Mouse (Mus musculus) embryonic facial prominence, embryonic 11.5 days (tissue): ENCODE measurements around the gene Tstd2. TPM values are rescaled to one million over a fixed set of nuclear protein-coding genes. Genes with fewer than 3 reads are reported as not detected.
A peak's percentile ranks its signal among the peaks of the same experiment; 100 is the strongest.

ENCODE experiments used
- ATAC-seq: fragments of 200-750 bp; cut with Nextera tagmentation; replicated peaks from 2 replicates; pipeline ENCODE4 v1.8.0; 2017; ENCODE audit warnings: low read depth; ENCODE audit not compliant: insufficient number of reproducible peaks, low FRiP score, low TSS enrichment
- DNase-seq: peaks from one replicate; pipeline ENCODE4 v3.0.0-alpha.2; 2015; ENCODE audit warnings: low spot score
- H3K27ac ChIP-seq: fragments of 300-500 bp; sonication (generic); replicated peaks from 2 replicates; pipeline ENCODE4 v1.5.1; 2014; ENCODE audit warnings: mild to moderate bottlenecking, low read depth, low read length, control low read depth
- H3K27me3 ChIP-seq: fragments of 300-500 bp; sonication (generic); 2 replicates; pipeline ENCODE4 v1.6.1; 2014; ENCODE audit warnings: mild to moderate bottlenecking, low read length, moderate library complexity, mixed read lengths; ENCODE audit not compliant: control insufficient read depth, insufficient read depth
- H3K36me3 ChIP-seq: fragments of 300-500 bp; sonication (generic); replicated peaks from 2 replicates; pipeline ENCODE4 v1.6.1; 2014; ENCODE audit warnings: low read depth, mild to moderate bottlenecking, low read length, moderate library complexity, mixed read lengths; ENCODE audit not compliant: control insufficient read depth, insufficient read depth
- H3K4me1 ChIP-seq: fragments of 300-500 bp; sonication (generic); 2 replicates; pipeline ENCODE4 v1.6.1; 2014; ENCODE audit warnings: low read length, mixed read lengths; ENCODE audit not compliant: control insufficient read depth, insufficient read depth
- H3K4me2 ChIP-seq: fragments of 300-500 bp; sonication (generic); 2 replicates; pipeline ENCODE4 v1.6.1; 2014; ENCODE audit warnings: low read depth, mild to moderate bottlenecking, control low read depth, low read length, moderate library complexity
- H3K4me3 ChIP-seq: fragments of 300-500 bp; sonication (generic); 2 replicates; pipeline ENCODE4 v1.5.1; 2014; ENCODE audit warnings: low read depth, low read length, control low read depth
- H3K9ac ChIP-seq: fragments of 300-500 bp; sonication (generic); replicated peaks from 2 replicates; pipeline ENCODE4 v1.6.1; 2014; ENCODE audit warnings: mild to moderate bottlenecking, control low read depth, low read length
- H3K9me3 ChIP-seq: fragments of 300-500 bp; sonication (generic); replicated peaks from 2 replicates; pipeline ENCODE4 v1.6.1; 2016; ENCODE audit warnings: mild to moderate bottlenecking, low read length, inconsistent platforms, mixed read lengths; ENCODE audit not compliant: control insufficient read depth
- WGBS: fragments of 180-500 bp; shearing (Covaris S2); extraction: QIAGEN DNeasy Blood & Tissue Kit; methylation state at CpG from one replicate; pipeline ENCODE4 v1.1.7; 2014; 5-methylcytosine and 5-hydroxymethylcytosine counted together
- polyA plus RNA-seq: library from polyadenylated mRNA; unstranded; fragments of >200 nt; fragmentation: Nextera tagmentation; extraction: Ambion mirVana; gene quantifications from 2 replicates; pipeline ENCODE4 v1.2.1, GENCODE M21; 2014

Gene Tstd2
- polyA plus RNA-seq, 1 experiment from 2014 or later, result 36.6 TPM

DNA sequence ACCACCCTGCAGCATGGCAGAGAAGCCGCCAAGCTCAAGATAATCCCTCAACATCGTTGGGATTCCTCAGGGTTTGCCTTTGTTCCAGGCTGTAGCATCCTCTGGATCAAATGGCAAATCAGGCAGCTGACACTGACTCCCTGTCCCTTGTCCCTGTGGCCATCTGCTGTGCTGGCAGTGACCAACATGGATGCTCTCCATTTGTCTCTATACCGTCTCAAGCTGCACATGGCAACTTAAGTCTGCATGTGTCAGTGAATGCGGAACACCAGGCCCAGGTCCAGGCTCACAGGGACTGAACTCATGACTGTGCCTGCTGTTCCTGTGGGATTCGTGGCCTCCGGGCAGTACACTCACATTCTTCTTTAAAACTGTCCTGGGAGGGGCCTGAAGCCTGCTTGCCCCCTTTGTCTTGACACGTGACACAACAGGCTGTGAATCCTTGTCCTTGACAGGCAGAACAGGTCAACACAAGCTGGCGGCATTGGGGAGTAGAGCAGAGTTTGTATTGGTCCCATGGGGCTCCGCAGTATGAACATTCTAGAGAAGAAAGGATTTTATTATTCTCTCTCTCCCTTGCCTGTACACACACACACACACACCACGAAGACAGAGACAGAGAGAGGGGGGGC, 21.8 kb downstream of the Tstd2 start:
- Histone ChIP-seq H3K27ac (no peak overlapping the region), H3K4me2 (no peak overlapping the region), H3K4me3 (no peak overlapping the region), H3K27me3 (no peaks in the 10 kb centered on the region), H3K9ac (no peak overlapping the region), H3K9me3 (no peaks in the 10 kb centered on the region), H3K36me3 (peaks cover 20% of the 10 kb centered on the region), H3K4me1 (no peaks in the 10 kb centered on the region)
- DNase-seq (no peak), ATAC-seq (no peak)
- WGBS, result 84% methylated on average over 10 of the region's 10 CpGs

DNA sequence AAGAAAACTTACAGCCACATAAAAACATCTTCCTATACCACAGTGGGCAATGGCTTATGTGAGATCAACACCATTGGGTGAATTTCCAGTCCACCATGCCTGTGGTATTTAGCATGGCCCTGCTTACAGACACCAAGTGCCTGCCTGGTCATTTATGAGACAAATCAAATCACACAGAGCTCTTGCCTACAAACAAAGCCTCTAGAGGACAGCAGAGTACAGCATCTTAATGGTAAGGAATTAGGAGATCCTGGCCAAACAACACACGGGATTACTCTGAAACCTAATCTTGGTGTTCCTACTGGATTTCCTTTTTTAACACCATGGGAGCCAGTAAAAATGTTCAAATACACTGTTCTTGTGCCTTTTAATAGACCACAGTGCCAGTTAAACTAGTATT, 23.2 kb downstream of the Tstd2 start:
- H3K4me3 ChIP-seq, result no peak overlapping the region
- peaks cover 20% of the 10 kb centered on the region for H3K36me3 ChIP-seq
- H3K4me1 ChIP-seq, result no peaks in the 10 kb centered on the region
- 79% methylated on average over 1 of the region's 1 CpGs for WGBS
- no peaks in the 10 kb centered on the region for H3K9me3 ChIP-seq
- no peak overlapping the region for H3K27ac ChIP-seq
- DNase-seq, result no peak
- no peak overlapping the region for H3K4me2 ChIP-seq
- no peak for ATAC-seq
- H3K9ac ChIP-seq, result no peak overlapping the region
- H3K27me3 ChIP-seq, result no peaks in the 10 kb centered on the region

DNA sequence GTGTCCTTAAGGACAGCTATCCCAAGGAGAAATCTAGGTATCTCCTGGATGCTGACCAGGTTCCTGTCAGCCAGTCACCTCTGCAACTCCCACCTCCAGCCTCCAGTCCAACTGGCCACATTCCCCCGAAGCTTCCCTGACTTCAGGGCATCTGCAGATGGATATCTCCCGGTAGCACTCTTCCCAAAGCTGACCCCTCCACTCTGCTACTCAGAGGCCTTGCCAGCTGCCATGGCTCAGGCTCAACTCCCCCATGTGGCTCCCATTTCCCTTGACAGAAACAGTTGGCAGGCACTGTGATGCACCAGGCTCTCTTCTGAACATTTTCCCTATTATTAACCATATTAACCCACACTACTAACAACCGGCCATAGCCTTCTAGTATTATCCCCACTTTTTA, 27.1 kb downstream of the Tstd2 start:
- peaks cover 2% of the 10 kb centered on the region for H3K36me3 ChIP-seq
- DNase-seq (no peak), ATAC-seq (no peak)
- no peak overlapping the region for H3K4me2 ChIP-seq
- H3K27ac ChIP-seq, result no peak overlapping the region
- no peaks in the 10 kb centered on the region for H3K27me3 ChIP-seq
- H3K4me1 ChIP-seq, result no peaks in the 10 kb centered on the region
- no peak overlapping the region for H3K9ac ChIP-seq
- H3K9me3 ChIP-seq, result no peaks in the 10 kb centered on the region
- no peak overlapping the region for H3K4me3 ChIP-seq
- WGBS, result 66% methylated on average over 3 of the region's 3 CpGs

DNA sequence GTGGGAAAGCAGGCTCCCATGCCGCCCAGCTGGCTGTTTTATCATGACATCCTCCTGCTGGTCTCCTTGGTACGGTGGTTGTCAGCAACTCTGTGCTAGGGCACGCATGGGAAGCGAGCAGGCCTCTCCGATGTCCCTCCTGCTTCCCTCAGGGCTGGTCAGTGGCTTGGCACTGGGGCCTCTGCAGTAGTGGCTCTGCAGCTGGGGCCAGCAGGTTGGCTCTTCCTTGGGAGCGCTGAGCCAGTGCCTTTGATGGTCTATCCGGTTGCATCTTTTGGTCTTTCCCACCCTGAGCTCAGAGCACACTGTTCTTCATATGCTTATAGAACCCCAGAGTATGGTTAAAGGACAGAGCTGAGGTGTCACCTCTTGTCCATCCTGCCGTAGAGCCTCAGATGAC, 28.4 kb downstream of the Tstd2 start:
- Histone ChIP-seq H3K27me3 (no peaks in the 10 kb centered on the region), H3K4me1 (no peaks in the 10 kb centered on the region), H3K27ac (no peak overlapping the region), H3K36me3 (no peaks in the 10 kb centered on the region; the same call in none of the 2 replicates), H3K4me3 (no peak overlapping the region), H3K9me3 (no peaks in the 10 kb centered on the region), H3K4me2 (no peak overlapping the region), H3K9ac (no peak overlapping the region)
- ATAC-seq, result no peak
- 90% methylated on average over 8 of the region's 8 CpGs for WGBS
- no peak for DNase-seq

DNA sequence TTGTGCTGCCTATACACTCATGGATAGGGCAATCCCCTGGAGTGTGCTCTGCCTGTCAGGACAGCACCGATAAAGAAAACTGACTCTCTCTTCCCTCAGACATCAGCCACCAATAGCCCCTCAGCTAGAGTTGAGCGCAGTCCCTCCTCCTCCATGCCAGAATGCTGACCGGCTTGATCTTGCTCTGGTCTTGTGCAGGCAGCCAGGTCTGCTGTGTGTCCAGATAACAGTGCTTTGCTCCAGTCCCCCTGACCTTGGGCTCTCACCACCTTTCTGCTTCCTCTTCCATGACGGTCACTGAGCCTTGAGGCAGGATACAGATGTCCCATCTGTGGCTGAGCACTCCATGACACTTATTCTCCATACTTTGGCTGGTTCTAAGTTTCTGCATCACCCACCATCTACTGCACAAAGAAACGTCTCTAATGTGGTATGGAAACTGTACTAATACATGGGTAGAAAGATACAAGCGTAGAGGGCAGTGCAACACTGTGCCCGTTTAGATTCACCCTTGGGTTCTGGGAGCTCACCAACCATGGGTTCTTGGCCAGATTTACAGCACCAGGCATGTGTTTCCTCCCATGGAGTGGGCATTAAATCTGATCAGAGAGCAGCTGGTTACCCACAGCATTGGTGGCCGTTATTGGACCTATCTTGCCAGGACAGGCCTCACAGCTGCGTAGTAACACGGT, 36.3 kb downstream of the Tstd2 start:
- DNase-seq (no peak), ATAC-seq (no peak)
- Histone ChIP-seq H3K27ac (no peak overlapping the region), H3K4me1 (no peaks in the 10 kb centered on the region; the same call in 1 of the 2 replicates), H3K27me3 (no peaks in the 10 kb centered on the region), H3K9ac (no peak overlapping the region), H3K9me3 (no peaks in the 10 kb centered on the region), H3K4me3 (no peak overlapping the region), H3K4me2 (no peak overlapping the region), H3K36me3 (no peaks in the 10 kb centered on the region)
- WGBS, result 92% methylated on average over 10 of the region's 10 CpGs

DNA sequence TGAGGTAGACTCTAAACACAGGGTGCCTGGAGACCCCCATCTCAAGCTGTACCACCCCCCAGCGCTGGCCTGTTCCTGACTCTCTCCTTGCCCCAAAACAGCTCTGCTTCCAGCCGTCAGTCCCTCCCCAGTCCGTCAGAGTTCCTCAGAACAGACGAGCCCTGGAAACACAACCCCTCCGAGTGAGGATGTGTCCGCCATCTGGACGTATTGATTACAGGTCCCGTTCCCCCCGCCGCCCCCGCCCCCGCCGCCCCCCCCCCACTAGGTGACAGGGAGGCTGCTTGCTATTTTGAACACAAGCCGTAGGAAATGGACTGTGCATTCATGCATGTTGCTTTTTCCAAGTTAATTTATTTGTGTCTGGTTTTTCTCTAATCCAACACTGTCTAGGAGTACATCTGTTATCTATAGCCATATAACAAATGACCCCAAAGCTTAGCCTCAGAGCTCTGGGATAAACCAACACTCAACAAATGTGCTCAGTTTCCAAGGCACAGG, 37.2 kb downstream of the Tstd2 start:
- no peak overlapping the region for H3K9ac ChIP-seq
- ATAC-seq (peak; percentile 54; the same call in 1 of the 2 replicates), DNase-seq (peak; percentile 38)
- 29% methylated on average over 14 of the region's 14 CpGs for WGBS
- no peak overlapping the region for H3K4me3 ChIP-seq
- no peaks in the 10 kb centered on the region for H3K27me3 ChIP-seq
- H3K9me3 ChIP-seq, result no peaks in the 10 kb centered on the region
- H3K4me2 ChIP-seq, result no peak overlapping the region
- H3K36me3 ChIP-seq, result no peaks in the 10 kb centered on the region
- no peak overlapping the region for H3K27ac ChIP-seq
- H3K4me1 ChIP-seq, result no peaks in the 10 kb centered on the region; the same call in 1 of the 2 replicates

DNA sequence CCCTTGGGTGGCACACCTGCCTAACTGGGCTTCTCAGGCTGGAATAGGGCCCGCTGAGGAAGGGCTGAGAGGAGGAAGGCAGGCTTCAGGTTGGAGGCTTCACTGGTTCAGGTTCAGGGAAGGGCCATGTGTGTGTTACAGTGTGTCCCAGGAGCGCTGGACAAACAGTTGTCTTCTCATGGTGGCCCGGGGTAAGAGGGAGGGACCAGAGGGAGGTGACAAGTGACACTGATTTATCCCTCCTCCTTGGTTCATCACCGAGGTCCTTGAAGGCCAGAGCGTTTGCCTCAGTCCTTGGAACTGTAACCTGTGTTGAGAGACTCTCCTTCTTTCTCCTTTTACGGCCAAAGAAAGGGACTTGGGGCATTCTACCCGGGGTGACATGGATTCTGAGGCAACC, 38.0 kb downstream of the Tstd2 start:
- Histone ChIP-seq H3K4me1 (no peaks in the 10 kb centered on the region; the same call in 1 of the 2 replicates), H3K36me3 (no peaks in the 10 kb centered on the region), H3K27me3 (no peaks in the 10 kb centered on the region), H3K9ac (no peak overlapping the region), H3K9me3 (no peaks in the 10 kb centered on the region), H3K27ac (0 out of 2 replicates have a peak overlapping the region, but pooled peaks have one; percentile 32), H3K4me2 (no peak overlapping the region), H3K4me3 (no peak overlapping the region)
- WGBS, result 78% methylated on average over 7 of the region's 7 CpGs
- no peak for ATAC-seq
- no peak for DNase-seq

DNA sequence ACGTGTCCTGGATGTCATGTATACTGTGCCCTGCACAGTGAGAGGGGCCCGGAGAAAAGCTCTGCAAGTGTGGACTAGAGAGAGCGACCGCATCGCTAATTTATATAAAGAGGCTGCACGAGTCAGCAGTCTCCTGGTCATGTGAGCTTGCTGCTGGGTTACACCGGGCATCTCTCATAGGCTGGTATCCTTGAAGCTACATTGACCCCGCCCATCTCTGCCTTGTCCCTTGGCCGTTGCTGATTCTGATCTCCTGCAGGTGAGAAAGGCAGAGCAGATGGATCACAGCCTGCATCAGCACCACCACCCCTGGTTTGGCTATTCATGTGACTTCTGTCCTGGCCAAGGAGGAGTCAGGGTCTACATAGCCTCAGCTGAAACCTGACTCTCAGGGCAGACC, 39.4 kb downstream of the Tstd2 start:
- no peaks in the 10 kb centered on the region; the same call in 1 of the 2 replicates for H3K27me3 ChIP-seq
- no peak overlapping the region for H3K9ac ChIP-seq
- no peaks in the 10 kb centered on the region; the same call in 1 of the 2 replicates for H3K4me1 ChIP-seq
- H3K36me3 ChIP-seq, result no peaks in the 10 kb centered on the region
- 79% methylated on average over 9 of the region's 9 CpGs for WGBS
- ATAC-seq (no peak), DNase-seq (no peak)
- H3K9me3 ChIP-seq, result no peaks in the 10 kb centered on the region
- H3K4me2 ChIP-seq, result no peak overlapping the region
- H3K4me3 ChIP-seq, result no peak overlapping the region
- H3K27ac ChIP-seq, result no peak overlapping the region
